Mouse (Mus musculus) mouse trophoblast stem cell (cell line): ENCODE measurements around the gene Ndufb10.
"Not testable (repeated sequence)": the region's sequence is repeated elsewhere in the genome, so short reads cannot be mapped to it uniquely, and the experiment has no call there.

Experiments used
- in situ Hi-C, 2 experiments: fragments of 300-500 bp; cut with MseI, MboI; formaldehyde crosslinking; loops; 2 replicates in 1 of 2; 3 replicates in 1 of 2; pipeline ENCODE4 v1.15.1; 2025

Gene Ndufb10

GRCm38 (mm10) chr17:24734513-24734912 lies 10.2 kb upstream of the Ndufb10 start:
- in situ Hi-C loops, result no loop called here

- in situ Hi-C loops, result no loop called here
Observed at GRCm38 (mm10) chr17:24733434-24734050, 9.3 kb upstream of the Ndufb10 start.

- in situ Hi-C loops, result no loop called here
Observed at GRCm38 (mm10) chr17:24732233-24732935, 8.1 kb upstream of the Ndufb10 start.

GRCm38 (mm10) chr17:24730787-24731186 lies 6.5 kb upstream of the Ndufb10 start:
- in situ Hi-C loops, result no loop called here

- in situ Hi-C loops, result no loop called here
Observed at GRCm38 (mm10) chr17:24729067-24729466, 4.8 kb upstream of the Ndufb10 start.

GRCm38 (mm10) chr17:24728184-24728583 lies 3.9 kb upstream of the Ndufb10 start:
- in situ Hi-C loops, result no loop called here

- in situ Hi-C loops, result no loop called here
Observed at GRCm38 (mm10) chr17:24727618-24728017, 3.3 kb upstream of the Ndufb10 start, which contains the start of gene Rpl3l. Rpl3l (plus strand) TSS chr17:24727820.

GRCm38 (mm10) chr17:24725637-24726390 lies 1.5 kb upstream of the Ndufb10 start:
- in situ Hi-C loops, result no loop called here

GRCm38 (mm10) chr17:24723881-24724180 lies 447 bp downstream of the Ndufb10 start:
- in situ Hi-C loops, result no loop called here

- in situ Hi-C loops, result no loop called here
Observed at GRCm38 (mm10) chr17:24723122-24723880, 977 bp downstream of the Ndufb10 start.

GRCm38 (mm10) chr17:24722220-24722924 lies 1.9 kb downstream of the Ndufb10 start:
- in situ Hi-C loops, result no loop called here

- in situ Hi-C loops, result not testable (repeated sequence)
Observed at GRCm38 (mm10) chr17:24721383-24721955, 2.8 kb downstream of the Ndufb10 start.

- in situ Hi-C loops, result not testable (repeated sequence)
Observed at GRCm38 (mm10) chr17:24720616-24721015, 3.7 kb downstream of the Ndufb10 start.

- in situ Hi-C loops, result no loop called here
Observed at GRCm38 (mm10) chr17:24719494-24720222, 4.6 kb downstream of the Ndufb10 start.

GRCm38 (mm10) chr17:24718938-24719337 lies 5.3 kb downstream of the Ndufb10 start:
- in situ Hi-C loops, result not testable (repeated sequence)

GRCm38 (mm10) chr17:24717943-24718342 lies 6.3 kb downstream of the Ndufb10 start, which contains the start of the genes Rnf151 and Rps2:
Rnf151 (minus strand) TSS chr17:24718063.
Rps2 (plus strand) TSS chr17:24718116.
- in situ Hi-C loops, result no loop called here

GRCm38 (mm10) chr17:24716166-24716682 lies 8.1 kb downstream of the Ndufb10 start:
- in situ Hi-C loops, result no loop called here

GRCm38 (mm10) chr17:24715556-24715955 lies 8.7 kb downstream of the Ndufb10 start:
- in situ Hi-C loops, result no loop called here

- in situ Hi-C loops, result no loop called here
Observed at GRCm38 (mm10) chr17:24708646-24709045, 15.6 kb downstream of the Ndufb10 start.
